Mouse (Mus musculus): Measurements from ENCODE around the gene Kcnj5.

DNA sequence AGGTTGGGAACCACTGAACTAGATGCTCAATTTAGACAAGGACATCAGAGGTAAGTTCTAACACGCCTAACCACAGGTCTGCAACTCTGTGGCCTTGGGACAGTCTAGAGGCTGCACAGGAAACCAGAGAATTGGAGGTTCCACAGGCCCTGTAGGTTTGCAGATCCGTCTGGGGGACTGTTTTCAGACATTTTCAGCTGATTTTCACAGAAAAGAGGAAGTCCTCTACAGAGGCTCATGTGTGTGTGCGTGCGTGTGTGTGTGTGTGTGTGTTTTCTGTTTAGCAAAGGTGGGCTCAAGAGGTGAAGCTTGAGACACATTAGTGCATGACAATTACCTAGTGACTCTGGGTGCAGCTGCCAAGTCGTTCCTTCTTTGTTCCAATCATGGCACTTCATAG lies 46.9 kb upstream of the Kcnj5 start:
- no peak for TF ChIP-seq CTCF (IDR thresholded peaks at IDR 0.05; ENCODE audit: low read depth)
- no peak for TF ChIP-seq EP300 (IDR thresholded peaks at IDR 0.05; ENCODE audit: low read depth)
